Mouse (Mus musculus) embryonic facial prominence, embryonic 14.5 days (tissue): ENCODE measurements around the gene Slc46a3. TPM values are rescaled to one million over a fixed set of nuclear protein-coding genes. Genes with fewer than 3 reads are reported as not detected.

ENCODE experiments used
- ATAC-seq: fragments of 200-750 bp; cut with Nextera tagmentation; 2 replicates; pipeline ENCODE4 v1.8.0; 2017; ENCODE audit warnings: low read depth, moderate number of reproducible peaks, moderate TSS enrichment
- DNase-seq: peaks from one replicate; pipeline ENCODE4 v3.0.0-alpha.2; 2015; ENCODE audit warnings: low spot score
- H3K27ac ChIP-seq: fragments of 300-500 bp; sonication (generic); replicated peaks from 2 replicates; pipeline ENCODE4 v1.5.1; 2014; ENCODE audit warnings: low read depth, mild to moderate bottlenecking, low read length, moderate library complexity
- H3K27me3 ChIP-seq: fragments of 300-500 bp; sonication (generic); replicated peaks from 2 replicates; pipeline ENCODE4 v1.6.1; 2014; ENCODE audit warnings: low read length; ENCODE audit not compliant: control insufficient read depth, insufficient read depth
- H3K36me3 ChIP-seq: fragments of 300-500 bp; sonication (generic); 2 replicates; pipeline ENCODE4 v1.6.1; 2014; ENCODE audit warnings: low read length, mixed read lengths; ENCODE audit not compliant: control insufficient read depth, insufficient read depth
- H3K4me1 ChIP-seq: fragments of 300-500 bp; sonication (generic); 2 replicates; pipeline ENCODE4 v1.6.1; 2014; ENCODE audit warnings: antibody characterized with exemption, low read length; ENCODE audit not compliant: control insufficient read depth, insufficient read depth
- H3K4me2 ChIP-seq: fragments of 300-500 bp; sonication (generic); 2 replicates; pipeline ENCODE4 v1.6.1; 2014; ENCODE audit warnings: low read depth, mild to moderate bottlenecking, low read length, moderate library complexity, mixed read lengths
- H3K4me3 ChIP-seq: fragments of 300-500 bp; sonication (generic); 2 replicates; pipeline ENCODE4 v1.5.1; 2014; ENCODE audit warnings: low read depth, mild to moderate bottlenecking, low read length
- H3K9ac ChIP-seq: fragments of 300-500 bp; sonication (generic); 2 replicates; pipeline ENCODE4 v1.6.1; 2014; ENCODE audit warnings: low read depth, mild to moderate bottlenecking, low read length, moderate library complexity, mixed read lengths
- H3K9me3 ChIP-seq: fragments of 300-500 bp; sonication (generic); 2 replicates; pipeline ENCODE4 v1.6.1; 2016; ENCODE audit warnings: low read length; ENCODE audit not compliant: control insufficient read depth
- WGBS: fragments of 180-500 bp; shearing (Covaris S2); extraction: QIAGEN DNeasy Blood & Tissue Kit; methylation state at CpG from one replicate; pipeline ENCODE4 v1.1.7; 2014; 5-methylcytosine and 5-hydroxymethylcytosine counted together
- polyA plus RNA-seq: library from polyadenylated mRNA; unstranded; fragments of >200 nt; fragmentation: Nextera tagmentation; extraction: Ambion mirVana; gene quantifications from 2 replicates; pipeline ENCODE4 v1.2.1, GENCODE M21; 2014

Gene Slc46a3
- polyA plus RNA-seq, 1 experiment from 2014 or later: 4.5 TPM

- no peak overlapping the region for H3K9ac ChIP-seq
- no peaks in the 10 kb centered on the region for H3K4me1 ChIP-seq
- 89% methylated on average over 4 of the region's 4 CpGs for WGBS
- H3K36me3 ChIP-seq: peaks cover 90% of the 10 kb centered on the region
- ATAC-seq (no peak), DNase-seq (no peak)
- H3K4me3 ChIP-seq: no peak overlapping the region
- no peaks in the 10 kb centered on the region for H3K27me3 ChIP-seq
- H3K4me2 ChIP-seq: no peak overlapping the region
- no peaks in the 10 kb centered on the region for H3K9me3 ChIP-seq
- no peak overlapping the region for H3K27ac ChIP-seq
Observed at GRCm38 (mm10) chr5:147868674-147869073, 25.9 kb downstream of the Slc46a3 start.

- peaks cover 29% of the 10 kb centered on the region for H3K36me3 ChIP-seq
- no peaks in the 10 kb centered on the region for H3K27me3 ChIP-seq
- peak within 1 kb of the TSS; percentile 90 for H3K4me2 ChIP-seq
- no peaks in the 10 kb centered on the region for H3K9me3 ChIP-seq
- H3K4me1 ChIP-seq: peaks cover 8% of the 10 kb centered on the region; the same call in 1 of the 2 replicates
- peak within 1 kb of the TSS; percentile 94 for H3K4me3 ChIP-seq
- under 1% methylated on average over 49 of the region's 68 CpGs for WGBS
- H3K9ac ChIP-seq: peak within 1 kb of the TSS; percentile 83
- peak; percentile 97 for ATAC-seq
- peak; percentile 95 for DNase-seq
- H3K27ac ChIP-seq: peak within 1 kb of the TSS; percentile 74
Observed at GRCm38 (mm10) chr5:147860449-147861261, 34.0 kb downstream of the Slc46a3 start, which contains the start of gene Pomp. TSS of gene Pomp (plus strand) at chr5:147860461.

GRCm38 (mm10) chr5:147860076-147860448, 34.6 kb downstream of the Slc46a3 start:
- peak overlapping the region; percentile 74 for H3K27ac ChIP-seq
- no peak for ATAC-seq

GRCm38 (mm10) chr5:147850194-147850593, 44.4 kb downstream of the Slc46a3 start:
- DNase-seq (peak; percentile 24), ATAC-seq (no peak)
- Histone ChIP-seq H3K27me3 (no peaks in the 10 kb centered on the region), H3K4me1 (no peaks in the 10 kb centered on the region), H3K4me2 (no peak overlapping the region), H3K4me3 (no peak overlapping the region), H3K9ac (no peak overlapping the region), H3K9me3 (no peaks in the 10 kb centered on the region), H3K36me3 (no peaks in the 10 kb centered on the region), H3K27ac (no peak overlapping the region)
- WGBS: 74% methylated on average over 7 of the region's 7 CpGs

More at GRCm38 (mm10) chr5:147860076-147860448, 34.6 kb downstream of the Slc46a3 start:
- peak overlapping the region; percentile 83 for H3K9ac ChIP-seq
- H3K4me3 ChIP-seq: peak overlapping the region; percentile 94
- DNase-seq: no peak
- H3K36me3 ChIP-seq: peaks cover 25% of the 10 kb centered on the region
- H3K27me3 ChIP-seq: no peaks in the 10 kb centered on the region
- H3K4me2 ChIP-seq: peak overlapping the region; percentile 90
- WGBS: 2% methylated on average over 18 of the region's 18 CpGs
- H3K9me3 ChIP-seq: no peaks in the 10 kb centered on the region
- peaks cover 8% of the 10 kb centered on the region; the same call in 1 of the 2 replicates for H3K4me1 ChIP-seq

DNA sequence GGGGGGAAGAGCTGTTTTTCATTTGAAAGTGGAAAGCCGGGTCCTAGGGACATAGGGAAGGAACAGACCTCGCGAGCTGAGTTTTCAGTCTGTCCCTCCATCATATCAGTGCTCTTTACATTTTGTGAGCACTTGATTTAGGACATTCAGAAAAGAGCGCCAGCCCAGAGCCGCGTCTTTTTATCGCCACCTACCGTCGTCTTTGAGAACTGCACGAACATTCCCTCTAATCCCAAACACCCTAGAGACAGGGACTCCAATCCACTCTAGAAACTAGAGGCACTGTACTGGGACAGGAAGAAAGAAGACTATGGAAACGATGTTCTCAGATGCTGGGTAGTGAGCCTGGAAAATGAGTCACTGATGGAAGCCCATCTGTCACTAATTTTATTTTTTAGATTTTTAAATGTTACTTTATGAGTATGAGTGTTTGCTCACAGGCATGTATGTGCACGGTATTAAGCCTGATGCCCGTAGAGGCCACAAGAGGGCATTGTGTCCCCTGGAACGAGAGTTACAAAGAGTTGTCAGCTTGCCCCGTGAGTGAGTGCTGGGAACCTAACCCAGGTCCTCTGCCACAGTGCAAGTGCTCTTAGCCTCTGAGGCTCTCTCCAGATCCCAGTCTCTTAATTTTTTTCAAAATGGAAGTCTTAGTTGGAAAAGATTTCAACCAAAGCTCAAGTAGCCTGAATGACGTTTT, 46.3 kb downstream of the Slc46a3 start:
- H3K4me3 ChIP-seq: no peak overlapping the region
- peak; percentile 50 for DNase-seq
- H3K27ac ChIP-seq: no peak overlapping the region
- 24% methylated on average over 16 of the region's 16 CpGs for WGBS
- H3K9me3 ChIP-seq: no peaks in the 10 kb centered on the region
- ATAC-seq: peak; percentile 56; the same call in 1 of the 2 replicates
- no peaks in the 10 kb centered on the region for H3K4me1 ChIP-seq
- no peak overlapping the region for H3K9ac ChIP-seq
- H3K27me3 ChIP-seq: no peaks in the 10 kb centered on the region
- H3K36me3 ChIP-seq: no peaks in the 10 kb centered on the region
- H3K4me2 ChIP-seq: no peak overlapping the region

DNA sequence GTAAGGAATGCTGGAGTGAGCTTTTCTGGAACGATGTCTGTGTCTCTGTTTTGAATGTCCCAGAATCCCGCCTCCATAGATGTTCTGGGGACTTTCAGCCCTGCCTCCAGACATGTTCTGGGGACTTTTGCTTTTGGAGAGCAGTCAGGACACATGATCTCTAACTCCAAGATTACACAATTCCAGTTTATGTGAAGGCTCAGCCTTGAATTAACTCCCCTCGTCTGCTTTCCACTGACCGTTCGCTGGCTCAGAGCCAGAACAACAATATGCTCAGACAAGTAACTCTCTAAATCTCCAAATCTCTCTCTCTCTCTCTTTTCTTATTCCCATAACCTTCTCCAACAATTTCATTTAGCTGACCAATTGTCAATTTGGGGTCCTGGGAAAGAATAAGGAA, 47.3 kb downstream of the Slc46a3 start:
- WGBS: 47% methylated on average over 5 of the region's 5 CpGs

DNA sequence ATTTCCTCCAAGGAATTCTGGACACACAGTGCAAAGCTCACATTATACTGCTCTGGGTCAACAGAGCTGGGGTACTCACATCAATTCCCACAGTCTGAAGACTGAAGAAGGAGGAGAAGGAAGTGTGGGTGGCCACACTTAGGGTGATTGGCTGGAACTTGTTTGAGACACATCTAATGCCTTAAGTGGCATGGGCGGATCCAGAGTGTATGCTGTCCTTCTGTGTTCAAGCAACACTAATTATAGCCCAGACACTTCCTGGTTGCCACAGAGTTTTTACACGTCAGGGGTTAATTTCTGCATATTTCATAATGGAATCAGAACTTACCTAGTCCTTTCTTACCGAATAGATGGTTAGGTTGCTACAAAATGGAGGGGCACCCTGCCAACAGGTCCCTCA, 49.3 kb downstream of the Slc46a3 start:
- no peaks in the 10 kb centered on the region for H3K27me3 ChIP-seq
- H3K27ac ChIP-seq: no peak overlapping the region
- no peaks in the 10 kb centered on the region for H3K9me3 ChIP-seq
- 62% methylated on average over 3 of the region's 3 CpGs for WGBS
- no peaks in the 10 kb centered on the region for H3K36me3 ChIP-seq
- no peak overlapping the region for H3K4me3 ChIP-seq
- no peak overlapping the region for H3K9ac ChIP-seq
- no peaks in the 10 kb centered on the region for H3K4me1 ChIP-seq
- ATAC-seq (no peak), DNase-seq (no peak)
- H3K4me2 ChIP-seq: no peak overlapping the region

More for the DNA sequence above, 47.3 kb downstream of the Slc46a3 start:
- Histone ChIP-seq H3K27ac (no peak overlapping the region), H3K27me3 (no peaks in the 10 kb centered on the region), H3K4me2 (no peak overlapping the region), H3K4me3 (no peak overlapping the region), H3K36me3 (no peaks in the 10 kb centered on the region), H3K9me3 (no peaks in the 10 kb centered on the region), H3K4me1 (no peaks in the 10 kb centered on the region), H3K9ac (no peak overlapping the region)
- no peak for ATAC-seq
- peak; percentile 62 for DNase-seq

- H3K27ac ChIP-seq: no peak overlapping the region
- no peak for DNase-seq
- H3K4me2 ChIP-seq: no peak overlapping the region
- H3K27me3 ChIP-seq: no peaks in the 10 kb centered on the region
- no peak for ATAC-seq
- no peaks in the 10 kb centered on the region for H3K36me3 ChIP-seq
- WGBS: 57% methylated on average over 7 of the region's 7 CpGs
- no peak overlapping the region for H3K4me3 ChIP-seq
- no peaks in the 10 kb centered on the region for H3K9me3 ChIP-seq
- H3K9ac ChIP-seq: no peak overlapping the region
- no peaks in the 10 kb centered on the region for H3K4me1 ChIP-seq
Observed at GRCm38 (mm10) chr5:147843340-147843739, 51.3 kb downstream of the Slc46a3 start.
